Mouse (Mus musculus) embryonic facial prominence, embryonic 11.5 days (tissue): Measurements from ENCODE around the gene Slc28a3. TPM values are rescaled to one million over a fixed set of nuclear protein-coding genes. Genes with fewer than 3 reads are reported as not detected.

Experiments used
- ATAC-seq: fragments of 200-750 bp; cut with Nextera tagmentation; replicated peaks from 2 replicates; pipeline ENCODE4 v1.8.0; 2017; ENCODE audit warnings: low read depth; ENCODE audit not compliant: insufficient number of reproducible peaks, low FRiP score, low TSS enrichment
- DNase-seq: peaks from one replicate; pipeline ENCODE4 v3.0.0-alpha.2; 2015; ENCODE audit warnings: low spot score
- H3K27ac ChIP-seq: fragments of 300-500 bp; sonication (generic); replicated peaks from 2 replicates; pipeline ENCODE4 v1.5.1; 2014; ENCODE audit warnings: mild to moderate bottlenecking, low read depth, low read length, control low read depth
- H3K27me3 ChIP-seq: fragments of 300-500 bp; sonication (generic); 2 replicates; pipeline ENCODE4 v1.6.1; 2014; ENCODE audit warnings: mild to moderate bottlenecking, low read length, moderate library complexity, mixed read lengths; ENCODE audit not compliant: control insufficient read depth, insufficient read depth
- H3K36me3 ChIP-seq: fragments of 300-500 bp; sonication (generic); replicated peaks from 2 replicates; pipeline ENCODE4 v1.6.1; 2014; ENCODE audit warnings: low read depth, mild to moderate bottlenecking, low read length, moderate library complexity, mixed read lengths; ENCODE audit not compliant: control insufficient read depth, insufficient read depth
- H3K4me1 ChIP-seq: fragments of 300-500 bp; sonication (generic); 2 replicates; pipeline ENCODE4 v1.6.1; 2014; ENCODE audit warnings: low read length, mixed read lengths; ENCODE audit not compliant: control insufficient read depth, insufficient read depth
- H3K4me2 ChIP-seq: fragments of 300-500 bp; sonication (generic); 2 replicates; pipeline ENCODE4 v1.6.1; 2014; ENCODE audit warnings: low read depth, mild to moderate bottlenecking, control low read depth, low read length, moderate library complexity
- H3K4me3 ChIP-seq: fragments of 300-500 bp; sonication (generic); 2 replicates; pipeline ENCODE4 v1.5.1; 2014; ENCODE audit warnings: low read depth, low read length, control low read depth
- H3K9ac ChIP-seq: fragments of 300-500 bp; sonication (generic); replicated peaks from 2 replicates; pipeline ENCODE4 v1.6.1; 2014; ENCODE audit warnings: mild to moderate bottlenecking, control low read depth, low read length
- H3K9me3 ChIP-seq: fragments of 300-500 bp; sonication (generic); replicated peaks from 2 replicates; pipeline ENCODE4 v1.6.1; 2016; ENCODE audit warnings: mild to moderate bottlenecking, low read length, inconsistent platforms, mixed read lengths; ENCODE audit not compliant: control insufficient read depth
- WGBS: fragments of 180-500 bp; shearing (Covaris S2); extraction: QIAGEN DNeasy Blood & Tissue Kit; methylation state at CpG from one replicate; pipeline ENCODE4 v1.1.7; 2014; 5-methylcytosine and 5-hydroxymethylcytosine counted together
- polyA plus RNA-seq: library from polyadenylated mRNA; unstranded; fragments of >200 nt; fragmentation: Nextera tagmentation; extraction: Ambion mirVana; gene quantifications from 2 replicates; pipeline ENCODE4 v1.2.1, GENCODE M21; 2014

Gene Slc28a3
- polyA plus RNA-seq, 1 experiment from 2014 or later = not detected

DNA sequence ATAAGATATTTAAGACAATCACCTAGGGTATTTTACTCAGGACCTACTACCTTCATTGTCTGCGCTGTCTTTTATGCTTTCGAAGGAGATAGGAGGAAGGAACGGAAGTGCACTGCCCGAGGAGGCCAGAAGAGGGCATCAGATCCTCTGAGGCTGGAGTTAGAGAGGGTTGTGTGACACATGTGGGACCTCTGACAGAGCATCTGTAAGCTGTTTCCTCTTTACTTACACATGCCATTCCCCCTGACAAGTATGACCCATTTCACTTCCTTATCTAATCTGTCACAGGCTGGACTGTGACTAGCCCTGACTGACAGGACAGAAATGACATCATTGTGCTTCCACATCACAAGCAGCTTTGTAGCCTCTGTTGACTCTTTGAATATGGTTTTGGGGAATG lies 94.4 kb downstream of the Slc28a3 start:
- H3K36me3 ChIP-seq = no peaks in the 10 kb centered on the region
- H3K4me3 ChIP-seq = no peak overlapping the region
- no peak overlapping the region for H3K9ac ChIP-seq
- ATAC-seq (no peak), DNase-seq (no peak)
- H3K9me3 ChIP-seq = no peaks in the 10 kb centered on the region
- 96% methylated on average over 4 of the region's 4 CpGs for WGBS
- H3K27ac ChIP-seq = no peak overlapping the region
- H3K4me2 ChIP-seq = no peak overlapping the region
- H3K27me3 ChIP-seq = no peaks in the 10 kb centered on the region
- no peaks in the 10 kb centered on the region for H3K4me1 ChIP-seq

DNA sequence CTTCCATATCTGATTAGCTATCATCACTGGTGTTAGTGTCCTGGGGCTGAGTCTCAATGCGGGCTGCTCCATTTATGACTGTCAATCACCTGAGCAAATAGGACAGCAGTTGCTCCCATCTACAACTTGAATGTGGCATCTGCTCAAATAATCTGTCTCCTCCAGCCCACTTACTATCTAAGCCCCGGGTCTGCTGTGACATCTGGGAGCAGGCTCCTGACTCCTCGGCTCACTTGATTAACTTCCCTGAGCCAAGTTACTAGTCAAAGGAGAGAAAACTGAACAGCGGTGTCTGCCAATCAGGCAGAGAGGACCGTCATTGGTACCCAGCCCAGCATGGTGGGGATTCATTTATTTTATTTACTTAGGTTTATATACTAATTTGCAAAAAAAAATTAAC lies 95.0 kb downstream of the Slc28a3 start:
- Histone ChIP-seq H3K4me2 (no peak overlapping the region), H3K9me3 (no peaks in the 10 kb centered on the region), H3K36me3 (no peaks in the 10 kb centered on the region), H3K4me3 (no peak overlapping the region), H3K4me1 (no peaks in the 10 kb centered on the region), H3K27me3 (no peaks in the 10 kb centered on the region), H3K9ac (no peak overlapping the region), H3K27ac (no peak overlapping the region)
- ATAC-seq = no peak
- no peak for DNase-seq
- WGBS = 84% methylated on average over 5 of the region's 5 CpGs

DNA sequence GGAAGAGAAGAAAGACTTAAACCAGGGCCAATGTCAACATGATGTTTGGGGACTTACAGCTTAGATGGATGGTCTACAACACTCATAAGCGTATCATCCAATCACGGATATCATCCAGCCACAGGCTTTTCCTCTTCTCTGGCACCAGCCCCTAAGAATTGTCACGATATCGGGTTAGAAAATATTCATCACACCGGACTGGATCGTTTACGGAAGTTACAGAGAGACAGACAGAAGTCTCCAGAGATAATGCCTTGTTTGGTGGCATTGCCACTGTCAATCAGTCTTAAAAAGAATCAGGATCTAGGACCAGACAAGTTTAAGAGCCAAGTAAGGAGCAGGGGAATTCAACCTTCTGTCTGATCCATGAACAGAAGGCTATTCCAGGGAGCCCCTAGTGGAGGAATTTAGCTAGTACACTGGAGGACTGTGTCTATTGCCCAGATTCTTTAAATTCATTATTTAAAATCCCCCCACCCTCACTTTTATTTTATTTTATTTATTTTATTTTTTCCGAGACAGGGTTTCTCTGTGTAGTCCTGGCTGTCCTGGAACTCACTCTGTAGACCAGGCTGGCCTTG lies 96.4 kb downstream of the Slc28a3 start:
- H3K27ac ChIP-seq = no peak overlapping the region
- no peaks in the 10 kb centered on the region for H3K36me3 ChIP-seq
- no peak overlapping the region for H3K4me2 ChIP-seq
- DNase-seq (peak; percentile 45), ATAC-seq (no peak)
- H3K9me3 ChIP-seq = no peaks in the 10 kb centered on the region
- no peak overlapping the region for H3K4me3 ChIP-seq
- no peaks in the 10 kb centered on the region for H3K4me1 ChIP-seq
- H3K27me3 ChIP-seq = no peaks in the 10 kb centered on the region
- 84% methylated on average over 8 of the region's 8 CpGs for WGBS
- H3K9ac ChIP-seq = no peak overlapping the region

DNA sequence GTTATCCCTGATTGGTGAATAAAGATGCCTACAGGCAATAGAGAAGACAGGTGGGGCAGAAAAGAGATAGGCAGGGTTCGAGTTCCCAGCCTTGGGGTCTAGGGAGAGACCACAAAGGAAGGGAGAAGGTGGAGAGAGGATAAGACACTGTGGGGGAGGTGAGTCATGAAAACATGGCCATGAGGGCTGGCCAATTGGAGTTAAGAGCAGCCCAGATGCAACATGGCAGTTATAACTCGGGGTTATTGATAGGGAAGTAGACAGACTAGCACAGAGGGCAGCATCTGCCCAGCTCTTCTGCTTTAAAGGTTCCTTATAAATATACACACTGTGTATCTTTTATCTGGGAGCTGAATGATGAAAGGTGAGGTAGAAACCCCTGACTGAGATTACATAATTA lies 98.8 kb downstream of the Slc28a3 start:
- no peak overlapping the region for H3K4me3 ChIP-seq
- no peak overlapping the region for H3K27ac ChIP-seq
- H3K4me2 ChIP-seq = no peak overlapping the region
- 69% methylated on average over 2 of the region's 2 CpGs for WGBS
- H3K9me3 ChIP-seq = no peaks in the 10 kb centered on the region
- H3K36me3 ChIP-seq = no peaks in the 10 kb centered on the region
- no peaks in the 10 kb centered on the region for H3K27me3 ChIP-seq
- no peak overlapping the region for H3K9ac ChIP-seq
- H3K4me1 ChIP-seq = no peaks in the 10 kb centered on the region
- no peak for DNase-seq
- ATAC-seq = no peak

DNA sequence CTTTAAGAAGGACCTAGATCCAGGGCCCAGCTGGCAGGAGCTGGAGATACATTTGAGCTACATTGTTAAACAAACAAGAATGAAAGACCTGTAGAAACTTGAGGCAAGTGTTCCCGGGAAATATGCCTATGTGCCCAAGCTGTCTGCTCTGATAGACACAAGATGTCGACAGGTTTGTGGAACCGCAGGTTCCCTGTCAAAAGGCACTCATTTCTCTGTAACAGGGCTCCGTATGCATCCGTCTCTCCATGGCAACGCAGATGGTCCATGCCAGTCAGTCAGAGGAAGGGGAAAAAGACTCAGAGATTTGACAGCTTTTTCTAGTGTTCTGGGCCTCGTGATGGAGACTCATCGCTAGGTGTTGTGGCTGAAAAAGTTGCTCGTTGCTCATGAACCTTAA lies 99.4 kb downstream of the Slc28a3 start:
- WGBS = 79% methylated on average over 9 of the region's 9 CpGs
- DNase-seq = no peak
- no peak overlapping the region for H3K9ac ChIP-seq

DNA sequence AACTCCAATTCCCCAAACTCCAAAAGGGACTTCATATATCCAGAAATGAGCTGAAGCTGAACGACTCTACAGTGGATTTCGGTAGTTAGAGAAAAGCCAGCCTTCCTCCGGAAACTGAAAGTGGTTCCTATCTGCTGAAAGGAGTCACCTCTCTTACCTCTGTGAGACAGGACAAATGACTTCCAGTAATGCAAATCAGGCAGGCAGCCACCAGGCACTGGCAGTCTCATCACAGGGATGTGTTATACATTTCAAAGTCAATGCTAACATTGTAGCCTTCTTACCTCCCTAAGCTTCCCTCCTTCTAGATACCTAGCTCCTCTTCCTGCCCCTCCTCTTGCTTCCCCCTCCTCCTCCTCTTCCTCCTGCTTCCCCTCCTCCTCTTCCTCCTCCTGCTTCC lies 101.4 kb downstream of the Slc28a3 start:
- H3K4me2 ChIP-seq = no peak overlapping the region
- H3K36me3 ChIP-seq = no peaks in the 10 kb centered on the region
- H3K9me3 ChIP-seq = no peaks in the 10 kb centered on the region
- no peak for DNase-seq
- H3K9ac ChIP-seq = no peak overlapping the region
- H3K4me3 ChIP-seq = no peak overlapping the region
- ATAC-seq = no peak
- WGBS = 53% methylated on average over 3 of the region's 3 CpGs
- H3K27me3 ChIP-seq = no peaks in the 10 kb centered on the region
- H3K4me1 ChIP-seq = no peaks in the 10 kb centered on the region
- no peak overlapping the region for H3K27ac ChIP-seq

More for the DNA sequence above, 99.4 kb downstream of the Slc28a3 start:
- Histone ChIP-seq H3K27ac (no peak overlapping the region), H3K4me2 (no peak overlapping the region), H3K4me1 (no peaks in the 10 kb centered on the region), H3K4me3 (no peak overlapping the region), H3K9me3 (no peaks in the 10 kb centered on the region), H3K36me3 (no peaks in the 10 kb centered on the region), H3K27me3 (no peaks in the 10 kb centered on the region)
- ATAC-seq = no peak

DNA sequence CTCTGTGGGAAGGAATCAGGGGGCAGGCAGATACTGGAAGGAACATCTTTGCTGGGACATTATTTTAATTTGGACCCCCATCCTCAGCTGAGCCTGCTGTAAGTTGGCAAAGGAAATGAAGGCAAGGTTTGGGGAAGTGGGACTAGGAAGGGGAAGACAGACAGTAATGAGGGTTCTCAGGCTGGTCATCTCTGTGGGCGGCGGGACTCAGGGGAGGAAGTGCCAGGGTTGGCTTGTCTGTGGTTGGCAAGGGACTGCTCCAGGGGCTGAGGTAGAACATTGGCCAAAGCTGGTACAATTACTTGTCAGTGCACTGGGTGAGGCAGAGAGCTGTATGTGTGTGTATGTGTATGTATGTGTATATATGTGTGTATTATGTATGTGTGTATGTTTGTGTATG lies 107.1 kb downstream of the Slc28a3 start:
- no peaks in the 10 kb centered on the region for H3K4me1 ChIP-seq
- H3K4me2 ChIP-seq = no peak overlapping the region
- H3K36me3 ChIP-seq = no peaks in the 10 kb centered on the region
- no peak for DNase-seq
- no peak overlapping the region for H3K9ac ChIP-seq
- H3K27ac ChIP-seq = no peak overlapping the region
- H3K27me3 ChIP-seq = no peaks in the 10 kb centered on the region
- H3K4me3 ChIP-seq = no peak overlapping the region
- 91% methylated on average over 2 of the region's 2 CpGs for WGBS
- H3K9me3 ChIP-seq = no peaks in the 10 kb centered on the region
- ATAC-seq = no peak

DNA sequence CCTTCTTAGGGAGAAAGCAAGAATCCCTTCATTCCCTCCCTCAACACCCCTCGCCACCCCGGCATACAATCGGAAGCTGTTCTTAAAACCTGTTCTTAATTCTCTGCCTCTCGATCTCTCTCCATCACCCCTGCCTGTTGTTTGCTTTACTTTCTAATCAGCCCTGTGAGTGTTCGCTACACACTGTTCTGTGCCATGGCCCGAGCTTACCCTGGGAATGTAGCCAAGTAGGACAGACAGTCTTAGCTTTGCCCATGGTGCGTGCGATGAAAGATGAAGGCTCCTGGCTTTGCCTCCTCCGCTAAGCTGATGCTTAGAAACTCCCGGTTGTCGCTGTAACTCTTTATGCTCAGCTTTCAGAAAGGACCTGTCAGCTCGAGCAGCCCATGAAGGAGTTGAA lies 112.9 kb downstream of the Slc28a3 start:
- 81% methylated on average over 12 of the region's 12 CpGs for WGBS
- no peak for ATAC-seq
- H3K27me3 ChIP-seq = no peaks in the 10 kb centered on the region

More for the DNA sequence above, 112.9 kb downstream of the Slc28a3 start:
- Histone ChIP-seq H3K4me1 (no peaks in the 10 kb centered on the region), H3K4me2 (no peak overlapping the region), H3K36me3 (no peaks in the 10 kb centered on the region), H3K4me3 (no peak overlapping the region), H3K9me3 (no peaks in the 10 kb centered on the region), H3K27ac (no peak overlapping the region), H3K9ac (no peak overlapping the region)
- no peak for DNase-seq
